Mouse (Mus musculus) lung, adult 2 months (tissue): ENCODE measurements around the gene Nrm. TPM values are rescaled to one million over a fixed set of nuclear protein-coding genes. Genes with fewer than 3 reads are reported as not detected.

Experiments
- DNase-seq: peaks from one replicate; pipeline ENCODE4 v3.0.0; 2022
- H3K4me1 ChIP-seq: fragments of 200-500 bp; 2 replicates; pipeline ENCODE4 v1.6.1; 2011; ENCODE audit warnings: low read length; ENCODE audit not compliant: control insufficient read depth, insufficient read depth
- H3K4me3 ChIP-seq: fragments of 200-500 bp; replicated peaks from 2 replicates; pipeline ENCODE3; 2011; ENCODE audit warnings: low read depth, mild to moderate bottlenecking, control low read depth, low read length; ENCODE audit errors: extremely low read depth
- CTCF ChIP-seq: fragments of 200-500 bp; IDR thresholded peaks from 2 replicates; pipeline ENCODE4 v1.5.1; 2011; ENCODE audit warnings: mild to moderate bottlenecking, low read length, control low read depth; ENCODE audit not compliant: insufficient read depth
- POLR2A ChIP-seq: fragments of 200-500 bp; IDR thresholded peaks from 2 replicates; pipeline ENCODE4 v1.6.1; 2011; ENCODE audit warnings: low read depth, mild to moderate bottlenecking, control low read depth, low read length, borderline replicate concordance; ENCODE audit errors: extremely low read depth
- WGBS: fragments of 180-500 bp; shearing (Covaris S2); methylation state at CpG from one replicate; pipeline ENCODE4 v1.1.7; 2018; 5-methylcytosine and 5-hydroxymethylcytosine counted together
- polyA plus RNA-seq: library from polyadenylated mRNA; depleted of rRNA; stranded (reverse); fragments of >200 nt; gene quantifications from 2 replicates; pipeline ENCODE4 v1.2.3, GENCODE M21; 2012; rRNA removed

The Nrm gene
- 16.5 and 26.2 TPM in 2 replicates for polyA plus RNA-seq

- TF ChIP-seq CTCF (peak; percentile 15; the same call in 1 of the 2 replicates), POLR2A (peak; percentile 53; the same call in 1 of the 2 replicates)
- 0 out of 2 replicates have a peak, but pooled peaks cover 3% of the 10 kb centered on the region for H3K4me1 ChIP-seq
- WGBS: 2% methylated on average over 47 of the region's 47 CpGs
- peak within 1 kb of the TSS; percentile 82 for H3K4me3 ChIP-seq
- peak; percentile 96 for DNase-seq
These were observed at the start of gene Nrm for GRCm38 (mm10) chr17:35861198-35861857. Gene Nrm (plus strand): TSS chr17:35861318.

- DNase-seq: no peak
- no peak overlapping the region for H3K4me3 ChIP-seq
- WGBS: 76% methylated on average over 5 of the region's 5 CpGs
These were observed 48.8 kb upstream of the Nrm start for GRCm38 (mm10) chr17:35812307-35812706.

GRCm38 (mm10) chr17:35812736-35813135 lies 48.4 kb upstream of the Nrm start:
- peaks cover 45% of the 10 kb centered on the region for H3K4me1 ChIP-seq
- H3K4me3 ChIP-seq: no peak overlapping the region
- no peak for TF ChIP-seq POLR2A
- no peak for TF ChIP-seq CTCF
- 32% methylated on average over 6 of the region's 6 CpGs for WGBS
- DNase-seq: no peak

More at GRCm38 (mm10) chr17:35812307-35812706, 48.8 kb upstream of the Nrm start:
- TF ChIP-seq CTCF (no peak), POLR2A (no peak)
- H3K4me1 ChIP-seq: peaks cover 48% of the 10 kb centered on the region

DNA sequence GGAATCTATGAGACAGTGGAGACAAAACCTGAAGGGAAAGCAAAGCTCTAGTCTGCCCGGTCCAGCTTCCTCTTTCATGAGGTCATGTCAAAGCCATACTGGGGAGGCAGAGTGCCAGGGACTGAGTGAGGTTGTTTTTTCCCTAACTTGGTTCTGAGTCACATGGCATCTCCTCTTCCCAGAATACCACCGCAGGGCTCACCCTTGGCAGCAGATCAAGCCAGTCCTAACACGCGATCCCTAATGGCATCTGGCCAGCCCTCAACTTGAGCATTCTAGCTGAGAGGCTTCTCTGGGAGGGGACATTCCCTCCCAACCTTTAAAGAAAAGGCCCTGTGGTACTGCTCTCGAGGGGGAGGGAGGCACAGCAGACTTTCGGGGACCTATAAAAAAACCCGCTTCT lies 47.9 kb upstream of the Nrm start:
- H3K4me1 ChIP-seq: peaks cover 44% of the 10 kb centered on the region
- peak; percentile 95 for DNase-seq
- no peak for TF ChIP-seq CTCF
- peak; percentile 16; the same call in 1 of the 2 replicates for TF ChIP-seq POLR2A
- WGBS: 3% methylated on average over 7 of the region's 7 CpGs
- no peak overlapping the region for H3K4me3 ChIP-seq

DNA sequence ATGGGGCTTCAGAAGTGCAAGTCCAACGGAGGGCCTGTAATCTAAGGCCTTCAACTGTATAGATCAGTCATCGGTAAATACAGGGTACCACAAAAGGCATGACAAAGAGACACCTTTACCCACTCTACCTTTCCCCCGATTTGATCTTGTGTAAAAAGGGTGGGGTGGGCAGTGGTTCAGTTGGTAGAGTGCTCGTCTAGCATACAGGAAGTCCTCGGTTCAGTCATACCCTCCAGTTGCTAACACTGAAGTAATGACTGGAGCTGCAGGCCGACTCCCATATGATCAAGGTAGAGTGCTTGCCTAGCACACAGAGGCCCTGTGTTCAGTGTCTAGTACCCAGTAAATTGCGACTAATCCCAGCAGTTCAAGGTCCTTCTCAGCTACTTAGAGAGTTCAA lies 47.5 kb upstream of the Nrm start:
- peaks cover 40% of the 10 kb centered on the region for H3K4me1 ChIP-seq
- peak; percentile 56 for DNase-seq
- WGBS: 22% methylated on average over 7 of the region's 7 CpGs
- H3K4me3 ChIP-seq: no peak overlapping the region
- TF ChIP-seq CTCF: no peak

DNA sequence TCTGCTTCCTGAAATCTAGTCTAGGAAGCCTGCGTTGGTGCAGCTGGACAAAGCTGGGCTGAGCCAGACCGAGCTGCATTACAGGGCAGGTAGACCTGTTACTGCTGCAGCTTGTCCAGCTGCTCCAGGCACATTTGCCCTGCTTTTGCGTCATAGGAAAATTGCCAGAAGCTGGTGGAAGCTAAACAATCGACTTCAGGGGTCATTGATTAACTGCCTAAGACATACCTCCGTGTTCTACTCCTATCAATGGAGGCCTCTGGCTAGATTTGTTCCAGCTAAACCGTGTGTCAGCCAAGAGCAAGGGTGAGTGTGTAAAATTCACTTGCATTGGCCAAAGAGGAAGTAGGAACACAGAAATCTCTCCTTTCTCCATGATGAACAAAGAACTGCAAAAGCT lies 46.4 kb upstream of the Nrm start:
- Histone ChIP-seq H3K4me1 (peaks cover 39% of the 10 kb centered on the region), H3K4me3 (no peak overlapping the region)
- 25% methylated on average over 6 of the region's 6 CpGs for WGBS
- no peak for DNase-seq
- TF ChIP-seq POLR2A: no peak

DNA sequence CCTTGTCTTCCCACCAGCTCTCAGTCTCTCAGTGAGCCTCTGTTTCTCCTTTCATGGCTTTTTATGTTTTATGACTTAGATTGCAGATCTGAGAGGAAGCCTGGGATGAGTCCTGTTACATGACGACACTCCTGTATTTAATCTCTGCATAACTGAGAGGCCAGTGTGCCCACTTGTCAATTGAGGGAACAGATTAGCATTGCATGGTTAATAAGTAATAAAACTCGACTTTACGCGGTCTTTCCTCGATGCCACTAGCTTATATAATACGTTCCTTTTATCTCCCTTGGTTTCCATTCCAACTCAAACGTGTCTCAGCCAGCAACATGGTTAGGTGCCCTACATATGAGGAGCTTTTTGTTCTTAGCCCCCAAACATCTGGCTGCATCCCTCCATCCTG lies 45.3 kb upstream of the Nrm start:
- H3K4me3 ChIP-seq: no peak overlapping the region
- H3K4me1 ChIP-seq: peaks cover 41% of the 10 kb centered on the region
- DNase-seq: no peak
- 65% methylated on average over 7 of the region's 7 CpGs for WGBS
- no peak for TF ChIP-seq CTCF
- TF ChIP-seq POLR2A: no peak

DNA sequence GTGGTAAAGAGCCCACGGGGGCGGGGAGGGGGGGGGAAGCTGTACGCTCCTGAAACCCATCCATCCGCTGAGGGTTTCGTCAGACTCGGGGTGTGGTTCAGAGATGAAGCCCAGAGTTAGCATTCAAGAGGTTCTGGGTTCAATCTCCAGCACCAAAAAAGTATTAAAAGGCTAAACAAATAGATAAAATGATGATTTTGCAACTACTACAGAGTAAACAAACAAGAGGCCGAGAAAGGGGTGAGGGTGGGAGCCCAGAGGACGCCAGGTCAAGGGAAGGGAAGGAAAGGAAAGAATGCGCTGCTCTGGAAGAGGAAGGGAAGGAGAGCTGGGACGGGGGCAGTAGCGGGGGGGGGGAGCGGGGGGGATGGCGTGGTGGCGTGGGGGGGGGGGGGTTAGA lies 44.4 kb upstream of the Nrm start:
- WGBS: 51% methylated on average over 14 of the region's 14 CpGs
- H3K4me1 ChIP-seq: peaks cover 32% of the 10 kb centered on the region
- no peak for DNase-seq
- no peak overlapping the region for H3K4me3 ChIP-seq
- no peak for TF ChIP-seq CTCF
- TF ChIP-seq POLR2A: no peak

GRCm38 (mm10) chr17:35817226-35817625 lies 43.9 kb upstream of the Nrm start:
- 66% methylated on average over 10 of the region's 10 CpGs for WGBS
- Histone ChIP-seq H3K4me1 (peaks cover 27% of the 10 kb centered on the region), H3K4me3 (no peak overlapping the region)
- TF ChIP-seq POLR2A: no peak
- no peak for TF ChIP-seq CTCF
- no peak for DNase-seq

DNA sequence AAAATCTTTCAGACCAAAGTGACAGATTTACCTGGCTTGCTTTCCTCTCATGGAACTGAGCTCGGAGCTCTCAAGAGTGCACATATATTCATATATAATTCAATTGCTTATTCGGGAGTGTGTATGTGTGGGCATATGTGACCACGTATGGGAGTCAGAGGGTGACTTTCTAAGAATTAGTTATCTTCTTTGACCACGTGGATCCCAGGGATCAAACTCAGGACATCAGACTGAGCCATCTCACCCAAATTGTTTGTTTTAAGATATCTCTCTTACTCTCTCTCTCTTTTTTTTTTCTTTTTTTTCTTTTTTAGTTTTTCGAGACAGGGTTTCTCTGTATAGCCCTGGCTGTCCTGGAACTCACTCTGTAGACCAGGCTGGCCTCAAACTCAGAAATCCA lies 41.0 kb upstream of the Nrm start:
- DNase-seq: no peak
- H3K4me3 ChIP-seq: no peak overlapping the region
- H3K4me1 ChIP-seq: peaks cover 7% of the 10 kb centered on the region; the same call in 1 of the 2 replicates
- TF ChIP-seq POLR2A: no peak
- no peak for TF ChIP-seq CTCF
- 91% methylated on average over 5 of the region's 5 CpGs for WGBS
